Mouse (Mus musculus): ENCODE data around the gene Sesn1. TPM values are rescaled to one million over a fixed set of nuclear protein-coding genes. Genes with fewer than 3 reads are reported as not detected.

The Sesn1 gene
- polyA plus RNA-seq (2012; rRNA removed; ENCODE audit: low replicate concordance), result 23.7 and 30.4 TPM in 2 replicates

GRCm38 (mm10) chr10:41809771-41810563, at the start of gene Sesn1, which contains the start of gene Cep57l1:
TSS of gene Sesn1 (plus strand) at chr10:41809935.
TSS of gene Cep57l1 (minus strand) at chr10:41809871.

Other genes with a start within 250 kb of the Sesn1 start
- gene Ccdc162, start 93.3 kb upstream of the Sesn1 start, polyA plus RNA-seq (2012; rRNA removed; ENCODE audit: low replicate concordance), result 5.6 and 8.3 TPM in 2 replicates
- gene Cep57l1, start 64 bp upstream of the Sesn1 start, polyA plus RNA-seq (2012; rRNA removed; ENCODE audit: low replicate concordance), result 1.0 and 2.3 TPM in 2 replicates
- gene Armc2, start 208.5 kb downstream of the Sesn1 start, polyA plus RNA-seq (2012; rRNA removed; ENCODE audit: low replicate concordance), result 0.35 and 0.52 TPM in 2 replicates

Data from mammary gland, adult 2 months (tissue).